Mouse (Mus musculus) MEL (cell line): ENCODE measurements at regions not wholly inside any gene's neighbourhood (a gene's known extent, or its start where the extent isn't known, plus 50 kb on each side); places are given as distances from the start of the nearest gene placed in this dataset.

Experiments
- HCFC1 ChIP-seq: IDR thresholded peaks from 2 replicates; pipeline ENCODE4 v1.6.1; 2012; ENCODE audit warnings: low read depth, mild to moderate bottlenecking, inconsistent platforms, low read length, improper control_type of control experiment, moderate library complexity
- TCF12 ChIP-seq: IDR thresholded peaks from 2 replicates; pipeline ENCODE4 v1.6.1; 2014; ENCODE audit warnings: low read depth, mild to moderate bottlenecking, inconsistent platforms, low read length, improper control_type of control experiment, moderate library complexity

DNA sequence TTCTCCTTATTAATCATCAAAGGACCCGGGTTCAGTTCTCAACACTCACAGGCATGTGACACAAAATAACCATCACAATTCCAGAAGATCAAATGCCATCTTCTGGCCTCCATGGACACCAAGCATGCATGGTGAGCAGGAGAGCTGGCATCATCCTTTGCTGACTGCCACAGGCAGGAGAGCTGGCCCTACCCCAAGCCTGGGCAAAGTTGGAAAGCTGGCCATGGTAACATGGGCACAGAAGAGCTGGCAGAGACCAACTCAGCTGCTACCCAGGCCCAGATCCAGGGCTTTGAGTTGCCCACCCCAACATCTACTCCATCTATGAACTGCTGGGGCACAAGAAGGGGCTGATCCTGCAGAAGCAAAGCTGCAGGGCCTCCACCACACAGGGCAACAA lies 59.1 kb upstream of the Rab3gap2 start:
- TF ChIP-seq TCF12 (no peak), HCFC1 (no peak)
